Mouse (Mus musculus): ENCODE measurements around the gene Sumf1. TPM values are rescaled to one million over a fixed set of nuclear protein-coding genes. Genes with fewer than 3 reads are reported as not detected.
A peak's percentile ranks its signal among the peaks of the same experiment; 100 is the strongest.

The Sumf1 gene
- polyA plus RNA-seq, 1 experiment from 2014 or later: 22.1 TPM

DNA sequence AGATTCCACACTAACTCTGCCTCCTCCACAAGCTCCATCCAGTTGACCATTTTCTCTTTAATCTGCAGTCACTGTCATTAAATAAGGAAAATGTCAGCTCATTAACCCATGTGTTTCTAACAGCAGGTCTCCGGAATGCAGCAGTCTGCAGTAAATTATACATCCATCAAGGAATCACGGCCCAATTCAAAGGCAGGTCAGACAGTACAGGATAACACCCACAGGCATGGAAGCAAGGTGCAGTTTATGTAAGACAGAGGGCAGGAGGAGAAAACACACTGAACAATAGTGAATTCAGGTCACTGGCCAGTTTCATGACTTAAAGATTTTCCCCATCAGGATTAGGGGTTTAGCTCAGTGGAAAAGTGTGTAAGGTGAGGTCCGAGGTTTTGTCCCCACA is 40.1 kb downstream of the Sumf1 start:
- 68% methylated on average over 3 of the region's 3 CpGs for WGBS
- ATAC-seq: no peak
- no peaks in the 10 kb centered on the region; the same call in 1 of the 2 replicates for H3K4me1 ChIP-seq (ENCODE audit: control insufficient read depth, insufficient read depth, low read length)
- H3K27ac ChIP-seq (ENCODE audit: low read length): no peak overlapping the region
- no peak overlapping the region for H3K4me3 ChIP-seq (ENCODE audit: low read length)
- no peak overlapping the region for H3K9ac ChIP-seq (ENCODE audit: low read depth, low read length)
- H3K4me2 ChIP-seq (ENCODE audit: low read depth, low read length): no peak overlapping the region
- H3K27me3 ChIP-seq (replicated peaks; ENCODE audit: control insufficient read depth, insufficient read depth, low read length): no peaks in the 10 kb centered on the region
- no peaks in the 10 kb centered on the region for H3K9me3 ChIP-seq (ENCODE audit: control insufficient read depth, low read length)
- H3K36me3 ChIP-seq (ENCODE audit: control insufficient read depth, insufficient read depth, low read length): no peaks in the 10 kb centered on the region

DNA sequence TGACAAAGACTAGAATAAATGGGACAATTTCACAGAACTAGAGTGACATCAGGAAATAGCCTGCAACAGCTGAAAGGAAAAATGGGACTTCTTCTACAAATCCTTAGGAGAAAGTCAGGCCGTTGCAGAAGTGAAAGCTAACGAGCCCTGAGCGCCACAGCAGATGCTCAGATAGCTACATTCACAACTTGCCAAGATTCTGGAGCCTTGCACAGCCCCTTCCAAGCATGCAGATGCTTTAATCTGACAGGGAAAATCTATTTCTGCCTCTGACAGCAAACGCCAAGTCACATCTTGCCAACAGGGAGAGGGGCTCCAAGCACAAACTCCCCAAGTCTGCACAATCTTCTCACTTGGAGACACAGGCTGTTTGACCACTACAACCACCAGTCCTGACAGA is 42.6 kb downstream of the Sumf1 start:
- ATAC-seq: no peak
- Histone ChIP-seq H3K4me1 (ENCODE audit: control insufficient read depth, insufficient read depth, low read length) (no peaks in the 10 kb centered on the region; the same call in 1 of the 2 replicates), H3K4me3 (ENCODE audit: low read length) (no peak overlapping the region), H3K27me3 (replicated peaks; ENCODE audit: control insufficient read depth, insufficient read depth, low read length) (no peaks in the 10 kb centered on the region), H3K9me3 (ENCODE audit: control insufficient read depth, low read length) (no peaks in the 10 kb centered on the region), H3K36me3 (ENCODE audit: control insufficient read depth, insufficient read depth, low read length) (no peaks in the 10 kb centered on the region), H3K4me2 (ENCODE audit: low read depth, low read length) (no peak overlapping the region), H3K27ac (ENCODE audit: low read length) (no peak overlapping the region), H3K9ac (ENCODE audit: low read depth, low read length) (no peak overlapping the region)
- WGBS: 84% methylated on average over 4 of the region's 4 CpGs

DNA sequence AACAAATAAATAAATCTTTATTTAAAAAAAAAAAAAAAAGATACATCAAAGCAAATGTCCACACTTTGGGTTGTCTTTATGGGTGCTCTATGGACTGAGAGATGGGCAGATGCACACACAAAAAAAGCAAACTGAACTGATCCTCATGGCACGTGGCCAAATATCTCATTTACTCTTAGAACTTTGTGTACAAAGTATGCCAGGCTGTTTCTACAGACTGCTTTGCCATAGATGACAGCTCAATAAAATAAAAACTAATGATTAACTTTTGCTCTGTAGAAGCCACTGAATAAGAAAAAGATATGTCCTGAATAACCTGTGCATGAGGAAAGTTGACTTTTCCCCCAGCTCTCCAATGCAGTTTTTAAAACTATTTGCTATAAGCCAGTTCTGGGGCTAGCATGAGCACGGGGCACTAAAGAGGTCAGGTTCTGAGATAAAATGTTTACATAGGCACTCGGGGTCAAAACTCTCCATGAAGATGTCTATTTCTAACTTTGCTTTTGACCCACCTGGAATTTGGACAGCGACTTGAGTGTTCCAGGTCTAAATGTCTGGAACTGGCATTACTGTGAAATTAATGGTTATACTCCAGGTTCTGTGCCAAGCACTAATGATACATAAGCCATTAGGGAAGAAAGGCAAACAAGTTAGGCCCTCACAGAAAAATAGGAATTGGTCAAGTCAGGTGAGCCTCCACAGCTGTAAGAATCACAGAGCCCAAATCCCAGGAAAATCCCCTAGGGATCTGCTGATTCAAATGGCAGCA is 44.5 kb downstream of the Sumf1 start:
- H3K27ac ChIP-seq (ENCODE audit: low read length): no peak overlapping the region
- H3K9me3 ChIP-seq (ENCODE audit: control insufficient read depth, low read length): no peaks in the 10 kb centered on the region
- ATAC-seq: peak; percentile 83
- 52% methylated on average over 4 of the region's 4 CpGs for WGBS
- no peaks in the 10 kb centered on the region for H3K36me3 ChIP-seq (ENCODE audit: control insufficient read depth, insufficient read depth, low read length)
- no peak overlapping the region for H3K4me3 ChIP-seq (ENCODE audit: low read length)
- no peak overlapping the region for H3K9ac ChIP-seq (ENCODE audit: low read depth, low read length)
- no peak overlapping the region for H3K4me2 ChIP-seq (ENCODE audit: low read depth, low read length)
- H3K4me1 ChIP-seq (ENCODE audit: control insufficient read depth, insufficient read depth, low read length): no peaks in the 10 kb centered on the region; the same call in 1 of the 2 replicates
- H3K27me3 ChIP-seq (replicated peaks; ENCODE audit: control insufficient read depth, insufficient read depth, low read length): no peaks in the 10 kb centered on the region

- H3K27ac ChIP-seq (ENCODE audit: low read length): no peak overlapping the region
- no peak overlapping the region for H3K9ac ChIP-seq (ENCODE audit: low read depth, low read length)
- H3K36me3 ChIP-seq (ENCODE audit: control insufficient read depth, insufficient read depth, low read length): no peaks in the 10 kb centered on the region
- ATAC-seq: no peak
- no peak overlapping the region for H3K4me3 ChIP-seq (ENCODE audit: low read length)
- H3K4me1 ChIP-seq (ENCODE audit: control insufficient read depth, insufficient read depth, low read length): no peaks in the 10 kb centered on the region; the same call in 1 of the 2 replicates
- no peak overlapping the region for H3K4me2 ChIP-seq (ENCODE audit: low read depth, low read length)
- H3K27me3 ChIP-seq (replicated peaks; ENCODE audit: control insufficient read depth, insufficient read depth, low read length): no peaks in the 10 kb centered on the region
- 88% methylated on average over 5 of the region's 5 CpGs for WGBS
- no peaks in the 10 kb centered on the region for H3K9me3 ChIP-seq (ENCODE audit: control insufficient read depth, low read length)
Measured at GRCm38 (mm10) chr6:108137031-108137430, 48.4 kb downstream of the Sumf1 start.

DNA sequence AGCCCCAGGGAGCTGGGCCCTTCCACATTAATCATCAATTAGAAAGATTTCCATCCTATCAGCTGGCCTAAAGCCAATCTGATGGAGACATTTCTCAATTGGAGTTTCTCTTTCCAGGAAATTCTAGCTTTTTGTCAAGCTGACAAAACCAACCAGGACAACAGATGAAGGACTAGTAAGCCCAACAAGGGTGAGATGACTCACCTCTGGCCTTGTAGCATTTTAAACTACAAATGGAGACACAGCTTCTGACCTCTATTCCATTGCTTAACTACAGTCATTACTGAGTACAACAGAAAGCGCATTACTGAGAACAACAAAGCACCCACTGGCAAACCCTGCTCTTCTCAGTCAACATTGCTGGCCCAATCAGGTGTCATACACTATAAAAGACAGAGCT is 49.1 kb downstream of the Sumf1 start:
- Histone ChIP-seq H3K4me1 (ENCODE audit: control insufficient read depth, insufficient read depth, low read length) (no peaks in the 10 kb centered on the region; the same call in 1 of the 2 replicates), H3K36me3 (ENCODE audit: control insufficient read depth, insufficient read depth, low read length) (no peaks in the 10 kb centered on the region), H3K27ac (ENCODE audit: low read length) (no peak overlapping the region), H3K27me3 (replicated peaks; ENCODE audit: control insufficient read depth, insufficient read depth, low read length) (no peaks in the 10 kb centered on the region), H3K4me3 (ENCODE audit: low read length) (no peak overlapping the region), H3K4me2 (ENCODE audit: low read depth, low read length) (no peak overlapping the region), H3K9ac (ENCODE audit: low read depth, low read length) (no peak overlapping the region), H3K9me3 (ENCODE audit: control insufficient read depth, low read length) (no peaks in the 10 kb centered on the region)
- WGBS: 92% methylated on average over 1 of the region's 1 CpGs
- no peak for ATAC-seq

- Histone ChIP-seq H3K4me1 (ENCODE audit: control insufficient read depth, insufficient read depth, low read length) (no peaks in the 10 kb centered on the region), H3K36me3 (ENCODE audit: control insufficient read depth, insufficient read depth, low read length) (no peaks in the 10 kb centered on the region), H3K9ac (ENCODE audit: low read depth, low read length) (no peak overlapping the region), H3K4me2 (ENCODE audit: low read depth, low read length) (no peak overlapping the region), H3K27me3 (replicated peaks; ENCODE audit: control insufficient read depth, insufficient read depth, low read length) (no peaks in the 10 kb centered on the region), H3K9me3 (ENCODE audit: control insufficient read depth, low read length) (no peaks in the 10 kb centered on the region), H3K4me3 (ENCODE audit: low read length) (no peak overlapping the region), H3K27ac (ENCODE audit: low read length) (no peak overlapping the region)
- 96% methylated on average over 5 of the region's 5 CpGs for WGBS
- ATAC-seq: no peak
Measured at GRCm38 (mm10) chr6:108132268-108132935, 53.0 kb downstream of the Sumf1 start.

DNA sequence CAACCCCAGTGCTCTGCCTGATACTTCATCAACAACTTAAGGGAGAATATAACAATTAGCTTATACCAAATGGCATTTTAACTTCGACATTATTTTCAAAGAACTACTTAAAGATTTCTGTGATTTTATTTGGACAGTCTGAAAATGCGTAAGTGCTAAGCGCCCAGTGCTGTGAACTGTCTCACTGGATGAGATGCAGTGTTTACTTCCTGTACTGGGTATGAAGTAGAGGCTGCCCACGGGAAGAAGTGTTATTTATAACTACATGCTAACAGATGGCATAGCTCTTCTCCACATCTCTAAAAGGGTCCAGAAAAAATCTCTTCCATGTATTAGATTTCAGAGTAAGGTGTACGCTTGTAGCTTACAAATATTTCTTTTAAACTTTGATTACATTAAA is 54.7 kb downstream of the Sumf1 start:
- Histone ChIP-seq H3K4me1 (ENCODE audit: control insufficient read depth, insufficient read depth, low read length) (no peaks in the 10 kb centered on the region), H3K27me3 (replicated peaks; ENCODE audit: control insufficient read depth, insufficient read depth, low read length) (no peaks in the 10 kb centered on the region), H3K4me3 (ENCODE audit: low read length) (no peak overlapping the region), H3K36me3 (ENCODE audit: control insufficient read depth, insufficient read depth, low read length) (no peaks in the 10 kb centered on the region), H3K9ac (ENCODE audit: low read depth, low read length) (no peak overlapping the region), H3K4me2 (ENCODE audit: low read depth, low read length) (no peak overlapping the region), H3K27ac (ENCODE audit: low read length) (no peak overlapping the region), H3K9me3 (ENCODE audit: control insufficient read depth, low read length) (no peaks in the 10 kb centered on the region)
- 72% methylated on average over 5 of the region's 5 CpGs for WGBS
- no peak for ATAC-seq

DNA sequence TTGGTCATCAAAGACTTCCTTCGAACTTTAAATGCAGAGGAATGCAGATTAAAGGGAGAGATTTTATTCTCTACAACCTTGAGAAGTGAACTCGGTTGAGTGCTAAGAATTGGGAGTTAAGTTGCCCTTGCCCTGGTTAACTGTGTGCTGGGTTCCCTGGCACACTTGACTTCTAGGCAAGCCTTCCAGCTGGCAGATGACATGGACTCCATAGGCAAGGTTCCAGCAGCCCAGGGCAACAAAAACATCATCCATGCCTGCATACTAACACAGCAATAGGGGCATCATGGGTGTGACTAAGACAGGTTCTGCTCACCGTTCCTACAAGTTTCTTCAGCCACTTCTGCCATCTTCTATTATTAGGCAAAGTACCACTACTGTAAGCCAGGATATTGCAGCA is 58.8 kb downstream of the Sumf1 start:
- Histone ChIP-seq H3K4me3 (ENCODE audit: low read length) (no peak overlapping the region), H3K4me2 (ENCODE audit: low read depth, low read length) (no peak overlapping the region), H3K9ac (ENCODE audit: low read depth, low read length) (no peak overlapping the region), H3K27ac (ENCODE audit: low read length) (no peak overlapping the region), H3K36me3 (ENCODE audit: control insufficient read depth, insufficient read depth, low read length) (no peaks in the 10 kb centered on the region), H3K4me1 (ENCODE audit: control insufficient read depth, insufficient read depth, low read length) (no peaks in the 10 kb centered on the region), H3K27me3 (replicated peaks; ENCODE audit: control insufficient read depth, insufficient read depth, low read length) (no peaks in the 10 kb centered on the region), H3K9me3 (ENCODE audit: control insufficient read depth, low read length) (no peaks in the 10 kb centered on the region)
- WGBS: 88% methylated on average over 3 of the region's 3 CpGs
- ATAC-seq: no peak

DNA sequence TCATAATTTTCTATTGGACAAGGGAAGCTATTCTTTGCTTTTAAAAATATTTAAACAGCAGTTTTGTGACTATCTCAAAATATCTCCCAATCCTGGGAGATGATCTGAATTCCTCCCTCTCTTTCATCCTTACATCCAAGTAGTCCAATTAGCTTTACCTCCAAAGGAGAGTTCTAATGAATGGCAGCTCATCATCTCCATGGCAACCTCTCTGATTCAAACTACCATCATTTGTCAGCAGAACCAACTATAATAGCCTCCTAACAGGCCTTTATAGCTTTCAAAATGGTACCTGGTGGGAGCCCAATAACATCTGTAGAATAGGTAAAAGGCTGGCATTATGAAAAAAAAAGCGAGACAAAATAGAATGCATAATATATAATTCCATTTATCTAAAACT is 59.9 kb downstream of the Sumf1 start:
- Histone ChIP-seq H3K27me3 (replicated peaks; ENCODE audit: control insufficient read depth, insufficient read depth, low read length) (no peaks in the 10 kb centered on the region), H3K27ac (ENCODE audit: low read length) (no peak overlapping the region), H3K4me3 (ENCODE audit: low read length) (no peak overlapping the region), H3K36me3 (ENCODE audit: control insufficient read depth, insufficient read depth, low read length) (no peaks in the 10 kb centered on the region), H3K4me2 (ENCODE audit: low read depth, low read length) (no peak overlapping the region), H3K4me1 (ENCODE audit: control insufficient read depth, insufficient read depth, low read length) (no peaks in the 10 kb centered on the region), H3K9me3 (ENCODE audit: control insufficient read depth, low read length) (no peaks in the 10 kb centered on the region), H3K9ac (ENCODE audit: low read depth, low read length) (no peak overlapping the region)
- whole genome bisulfite sequencing: 84% methylated on average over 1 of the region's 1 CpGs
- no peak for ATAC-seq
